Mouse (Mus musculus) urinary bladder, postnatal 10 days (tissue): ENCODE measurements around the gene H2-DMb1.

Experiments
- DNase-seq: peaks from one replicate; pipeline ENCODE4 v3.0.0; 2022; ENCODE audit warnings: low spot score

H2-DMb1 gene

DNA sequence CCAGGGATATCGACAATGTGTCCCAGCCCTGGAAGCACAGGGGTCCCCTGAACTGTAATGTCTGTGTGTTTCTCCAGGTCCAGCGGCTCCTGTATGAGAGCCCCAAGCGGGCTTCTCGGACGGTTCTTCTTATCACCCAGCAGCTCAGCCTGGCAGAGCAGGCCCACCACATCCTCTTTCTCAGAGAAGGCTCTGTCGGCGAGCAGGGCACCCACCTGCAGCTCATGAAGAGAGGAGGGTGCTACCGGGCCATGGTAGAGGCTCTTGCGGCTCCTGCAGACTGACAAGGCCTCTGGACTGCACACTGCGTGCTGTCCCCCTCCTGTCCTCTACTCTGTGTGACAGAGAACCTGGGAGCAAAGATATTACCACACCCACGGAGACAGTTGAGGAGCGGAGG is 43.6 kb downstream of the H2-DMb1 start:
- DNase-seq = no peak

- peak; percentile 79 for DNase-seq
Measured at GRCm38 (mm10) chr17:34196941-34197894, 44.3 kb downstream of the H2-DMb1 start, which contains the start of gene Psmb8. Psmb8 (plus strand) TSS chr17:34197721.

- no peak for DNase-seq
Measured at GRCm38 (mm10) chr17:34197904-34198520, 45.1 kb downstream of the H2-DMb1 start.

DNA sequence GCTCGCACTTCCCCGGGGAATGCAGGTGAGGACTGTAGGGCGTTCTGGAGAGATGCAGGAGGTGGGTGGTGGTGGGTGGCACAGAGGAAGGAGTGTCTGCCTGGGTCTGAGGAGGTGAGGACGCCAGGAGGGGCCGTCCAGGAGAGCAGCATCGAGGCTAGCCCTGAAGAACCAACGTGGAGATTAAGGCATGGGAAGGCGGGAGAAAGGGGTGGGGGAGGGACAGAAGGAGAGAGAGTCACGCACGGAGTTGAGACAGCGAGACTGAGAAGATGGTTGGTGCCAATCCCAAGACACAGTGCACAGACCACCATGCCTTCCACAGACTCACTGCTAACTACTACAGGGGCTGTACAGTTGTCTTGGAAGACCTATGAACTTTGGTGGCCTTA is 45.6 kb downstream of the H2-DMb1 start:
- DNase-seq = no peak

DNA sequence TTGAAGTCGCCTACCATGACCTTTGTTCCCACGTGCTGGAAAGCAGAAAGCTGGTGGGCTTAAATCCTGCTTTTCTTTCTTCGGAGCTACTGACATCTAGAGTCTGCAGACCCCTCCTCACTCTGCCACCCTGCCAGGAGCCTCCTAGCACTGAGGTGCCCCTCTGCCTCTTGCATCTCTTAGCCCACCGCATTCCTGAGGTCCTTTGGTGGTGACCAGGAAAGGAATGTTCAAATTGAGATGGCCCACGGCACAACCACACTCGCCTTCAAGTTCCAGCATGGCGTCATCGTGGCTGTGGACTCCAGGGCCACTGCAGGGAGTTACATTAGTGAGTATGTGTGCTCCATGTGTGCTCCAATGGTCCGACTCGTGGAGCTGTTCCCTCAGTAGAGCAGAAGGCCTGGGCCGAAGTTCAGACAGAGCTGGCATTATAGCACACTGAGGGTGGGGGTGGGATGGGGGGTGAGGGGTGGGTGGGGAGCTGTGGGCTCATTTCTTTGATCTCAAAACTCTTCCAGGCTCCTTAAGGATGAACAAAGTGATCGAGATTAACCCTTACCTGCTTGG is 46.3 kb downstream of the H2-DMb1 start:
- no peak for DNase-seq

DNA sequence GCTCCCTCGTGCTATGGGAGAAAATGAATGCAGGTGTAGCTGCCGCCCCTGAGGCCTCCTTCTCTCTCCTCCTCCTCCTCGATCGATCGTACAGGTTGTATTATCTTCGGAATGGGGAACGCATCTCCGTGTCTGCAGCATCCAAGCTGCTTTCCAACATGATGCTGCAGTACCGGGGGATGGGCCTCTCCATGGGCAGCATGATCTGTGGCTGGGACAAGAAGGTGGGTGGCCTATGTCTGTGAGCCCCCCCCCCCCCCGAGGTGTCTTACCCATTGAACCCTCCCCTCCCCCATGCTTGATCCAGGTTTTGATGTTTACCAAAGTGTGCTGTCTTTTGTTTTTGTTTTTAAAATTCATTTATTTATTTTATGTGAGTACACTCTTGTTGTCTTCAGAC is 47.2 kb downstream of the H2-DMb1 start:
- DNase-seq = no peak

- no peak for DNase-seq
Measured at GRCm38 (mm10) chr17:34200772-34201505, 48.1 kb downstream of the H2-DMb1 start.

DNA sequence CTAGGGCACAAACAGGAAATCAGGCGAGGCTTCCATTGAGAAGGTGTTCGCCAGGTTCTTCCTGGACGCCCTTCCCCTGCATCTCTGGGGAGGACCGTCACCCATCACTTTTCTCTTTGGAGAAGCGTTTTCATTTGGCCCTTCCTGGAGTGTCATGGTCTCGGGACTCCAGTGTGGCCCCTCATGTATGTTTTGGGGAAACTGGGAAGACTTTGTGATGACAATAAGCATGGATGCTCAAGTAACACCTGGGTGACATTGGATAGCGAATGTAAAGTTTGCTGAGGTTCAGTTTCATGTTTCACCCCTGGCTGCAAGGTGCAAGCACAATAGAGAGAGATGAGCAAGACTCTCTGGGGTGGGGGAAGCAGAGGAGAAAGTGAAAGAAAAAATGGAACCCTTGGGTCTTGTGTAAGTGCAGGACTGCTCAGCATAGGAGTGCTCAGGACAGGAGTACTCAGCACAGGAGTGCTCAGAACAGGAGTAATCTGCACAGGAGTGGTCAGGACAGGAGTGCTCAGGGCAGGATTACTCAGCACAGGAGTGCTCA is 48.7 kb downstream of the H2-DMb1 start:
- DNase-seq = no peak

DNA sequence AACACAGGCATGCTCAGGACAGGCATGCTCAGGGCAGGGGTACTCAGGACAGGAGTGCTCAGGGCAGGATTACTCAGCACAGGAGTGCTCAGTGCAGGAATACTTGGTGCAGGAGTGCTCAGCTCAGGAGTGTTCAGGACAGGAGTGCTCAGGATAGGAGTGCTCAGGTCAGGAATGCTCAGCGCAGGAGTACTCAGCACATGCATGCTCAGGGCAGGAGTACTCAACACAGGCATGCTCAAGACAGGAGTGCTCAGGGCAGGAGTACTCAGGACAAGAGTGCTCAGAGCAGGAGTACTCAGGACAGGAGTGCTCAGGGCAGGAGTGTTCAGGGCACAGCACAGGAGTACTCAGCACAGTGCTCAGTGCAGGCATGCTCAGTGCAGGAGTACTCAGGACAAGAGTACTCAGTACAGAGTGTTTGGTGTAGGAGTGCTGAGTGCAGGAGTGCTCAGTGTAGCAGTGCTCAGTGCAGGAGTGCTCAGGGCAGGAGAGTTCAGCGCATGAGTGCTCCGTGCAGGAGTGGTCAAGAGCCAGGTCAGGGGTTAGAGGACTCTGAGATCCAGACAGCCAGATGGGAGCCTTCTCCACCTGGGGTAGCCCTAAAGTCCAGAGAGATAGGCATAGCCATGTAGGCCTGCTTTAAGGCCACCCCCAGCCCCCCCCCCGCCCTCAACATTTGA is 50.0 kb downstream of the H2-DMb1 start:
- no peak for DNase-seq

- no peak for DNase-seq
Measured at GRCm38 (mm10) chr17:34203444-34203843, 50.6 kb downstream of the H2-DMb1 start, which contains the start of gene Tap2. Tap2 (plus strand) TSS chr17:34203527.

DNA sequence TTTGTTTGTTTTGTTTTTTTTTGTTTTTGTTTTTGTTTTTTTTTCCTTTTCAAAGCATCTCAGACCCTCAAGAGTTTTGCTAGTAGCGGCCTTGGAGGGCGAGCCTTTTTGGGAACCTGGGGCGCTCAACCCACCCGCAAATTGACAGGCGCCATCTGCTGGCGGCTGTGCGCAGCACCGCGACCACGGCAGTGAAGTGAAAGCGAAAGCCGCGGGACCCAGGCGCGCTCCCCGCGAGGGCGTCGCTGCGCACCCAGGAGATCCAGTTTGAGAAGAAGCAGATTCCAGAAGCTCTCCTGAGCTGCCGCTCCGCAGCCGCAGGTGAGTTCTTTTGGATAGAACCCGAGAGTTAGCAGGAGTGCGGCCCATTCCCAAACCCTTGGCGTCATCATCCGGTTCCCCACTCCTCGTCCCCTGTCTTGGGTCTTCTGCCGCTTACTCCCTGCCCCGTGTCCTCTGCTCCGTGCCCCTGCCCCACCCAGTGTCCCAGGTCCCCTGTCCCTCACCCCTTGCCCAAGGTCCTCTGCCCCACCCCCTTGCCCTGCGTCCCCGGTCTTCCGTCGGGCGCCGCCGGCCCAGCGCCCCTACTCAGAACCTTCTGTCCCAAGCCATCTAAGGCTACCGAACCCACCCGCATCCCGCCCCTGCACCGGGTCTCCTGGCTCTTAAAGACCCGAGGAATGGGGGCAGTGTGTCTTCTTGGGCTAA is 51.6 kb downstream of the H2-DMb1 start:
- DNase-seq = peak; percentile 61

- DNase-seq = no peak
Measured at GRCm38 (mm10) chr17:34205021-34205745, 52.3 kb downstream of the H2-DMb1 start.

DNA sequence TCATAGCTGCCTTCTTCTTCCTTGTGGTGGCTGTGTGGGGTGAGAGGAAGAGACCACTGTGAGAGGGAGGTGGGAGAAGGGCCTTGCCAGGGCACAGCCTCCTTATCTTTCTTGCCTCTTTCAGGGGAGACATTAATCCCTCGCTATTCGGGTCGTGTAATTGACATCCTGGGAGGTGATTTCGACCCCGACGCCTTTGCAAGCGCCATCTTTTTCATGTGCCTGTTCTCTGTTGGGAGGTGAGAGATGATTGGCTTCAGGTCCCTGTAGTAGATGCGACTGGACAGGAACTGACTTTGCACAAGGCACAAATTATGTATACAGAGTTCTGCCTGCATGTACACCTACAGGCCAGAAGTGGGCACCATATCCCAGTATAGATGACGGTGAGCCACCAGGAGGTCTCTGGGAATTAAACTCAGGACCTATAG is 52.9 kb downstream of the H2-DMb1 start:
- DNase-seq = no peak

DNA sequence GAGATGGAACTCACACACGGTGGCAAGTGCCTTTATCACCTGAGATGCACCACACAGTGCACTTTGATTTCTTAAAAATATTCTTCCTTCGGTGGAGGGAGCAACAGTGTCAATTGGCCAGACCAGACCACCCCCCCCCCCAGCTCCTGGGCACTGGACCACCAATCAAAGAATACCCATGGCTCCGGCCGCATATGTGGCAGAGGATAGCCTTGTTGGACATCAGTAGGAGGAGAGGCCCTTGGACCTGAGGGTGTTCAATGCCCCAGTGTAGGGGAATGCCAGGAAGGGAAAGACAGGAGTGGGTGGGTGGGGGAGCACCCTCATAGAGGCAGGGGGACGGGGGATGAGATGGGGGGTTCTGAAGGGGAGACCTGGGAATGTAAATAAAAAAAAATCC is 53.9 kb downstream of the H2-DMb1 start:
- no peak for DNase-seq

DNA sequence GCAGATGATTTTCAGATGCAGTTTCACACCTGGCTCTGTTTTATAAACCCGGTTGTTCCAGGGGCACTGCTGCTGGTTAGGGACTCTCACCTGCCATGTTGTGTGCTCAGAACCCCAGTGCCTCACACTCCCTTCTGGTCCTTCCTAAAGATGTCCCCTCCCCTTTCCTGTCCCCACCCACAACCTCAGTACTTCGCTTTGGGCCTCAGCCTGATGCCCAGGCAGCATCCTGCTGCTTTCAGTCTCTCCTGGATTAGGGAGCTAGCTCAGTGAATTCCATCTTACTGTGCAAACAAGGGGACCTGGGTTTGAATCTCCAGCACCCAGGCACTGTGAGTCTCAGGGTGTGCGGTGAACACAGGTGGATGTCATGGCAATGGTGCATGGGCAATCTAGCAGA is 54.6 kb downstream of the H2-DMb1 start:
- DNase-seq = no peak

DNA sequence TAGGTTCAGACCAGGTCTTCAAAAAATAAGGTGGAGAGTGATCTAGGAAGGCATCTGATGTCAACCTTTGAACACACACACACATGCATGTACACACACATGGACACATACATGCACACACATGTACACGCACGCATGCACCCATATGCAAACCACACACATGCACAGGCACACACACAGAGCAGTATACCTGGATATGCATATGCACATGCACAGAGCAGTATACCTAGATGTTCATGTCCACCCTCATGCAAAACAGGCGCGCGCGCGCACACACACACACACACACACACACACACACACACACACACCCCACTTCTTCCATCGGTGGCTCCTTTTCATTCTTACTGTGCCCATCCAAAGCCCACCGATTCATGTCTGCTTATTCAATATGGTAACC is 55.0 kb downstream of the H2-DMb1 start:
- DNase-seq = no peak

DNA sequence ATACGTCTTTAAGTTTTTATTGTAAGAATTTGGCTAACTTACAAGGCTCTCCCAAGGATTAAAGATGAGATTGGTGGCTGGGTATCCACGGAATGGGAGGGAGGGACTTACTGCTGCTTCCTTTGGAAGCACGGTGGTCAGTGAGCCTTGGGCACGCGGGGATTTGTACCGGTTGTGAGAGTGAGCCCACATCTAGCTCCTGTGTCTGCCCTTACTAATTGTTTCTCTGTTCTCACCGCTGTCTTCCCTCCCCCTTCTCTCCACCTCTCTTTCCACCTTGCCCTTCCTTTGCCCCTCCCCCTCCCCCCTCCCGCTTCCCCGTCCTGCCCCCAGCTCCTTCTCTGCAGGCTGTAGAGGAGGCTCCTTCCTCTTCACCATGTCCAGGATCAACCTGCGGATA is 55.5 kb downstream of the H2-DMb1 start:
- DNase-seq = no peak

DNA sequence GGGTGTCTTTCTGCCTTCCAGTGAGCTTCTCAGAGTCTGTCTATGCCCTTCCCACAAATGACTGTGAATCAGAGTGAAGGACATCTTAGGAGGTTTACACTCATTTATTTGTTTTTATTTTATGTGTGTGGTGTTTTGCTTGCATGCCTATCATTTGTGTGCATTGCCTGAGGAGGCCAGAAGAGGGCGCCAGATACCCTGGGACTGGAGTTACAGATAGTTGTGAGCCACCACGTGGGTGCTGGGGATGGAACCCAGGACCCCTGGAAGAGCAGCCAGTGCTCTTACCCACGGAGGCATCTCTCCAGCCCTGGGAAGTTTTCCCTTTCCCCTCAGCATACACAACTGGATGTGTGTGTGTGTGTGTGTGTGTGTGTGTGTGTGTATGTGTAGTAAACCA is 56.8 kb downstream of the H2-DMb1 start:
- no peak for DNase-seq
